Mouse (Mus musculus) gastrocnemius, adult 2 months (tissue): ENCODE results near the gene Cfap97. TPM values are rescaled to one million over a fixed set of nuclear protein-coding genes. Genes with fewer than 3 reads are reported as not detected.

Experiments used
- DNase-seq: peaks from one replicate; pipeline ENCODE4 v3.0.0; 2022
- H3K27ac ChIP-seq: fragments of 200-600 bp; 2 replicates; pipeline ENCODE4 v1.8.1; 2022; ENCODE audit warnings: mild to moderate bottlenecking
- H3K4me3 ChIP-seq: fragments of 200-600 bp; 2 replicates; pipeline ENCODE4 v1.8.1; 2022; ENCODE audit warnings: mild to moderate bottlenecking, moderate library complexity
- CTCF ChIP-seq: fragments of 200-600 bp; IDR thresholded peaks from 2 replicates; pipeline ENCODE4 v1.8.1; 2022; ENCODE audit warnings: antibody characterized with exemption, mild to moderate bottlenecking, moderate library complexity
- intact Hi-C: fragments of 180-260 bp; cut with DNase I; formaldehyde crosslinking; loops from one replicate; pipeline ENCODE4 v1.15.1; 2025
- total RNA-seq, 2 experiments: library from RNA; stranded (reverse); gene quantifications; 2 replicates each; pipeline ENCODE4 v1.2.3; 2021

The Cfap97 gene
- total RNA-seq, 2 experiments from 2014 or later, result 12.4 to 13.0 TPM

GRCm38 (mm10) chr8:46140376-46141120 is 11.0 kb upstream of the Cfap97 start:
- intact Hi-C loops, result no loop called here
- no peak for DNase-seq
- Histone ChIP-seq H3K27ac (no peak overlapping the region), H3K4me3 (no peak overlapping the region)
- no peak for TF ChIP-seq CTCF

DNA sequence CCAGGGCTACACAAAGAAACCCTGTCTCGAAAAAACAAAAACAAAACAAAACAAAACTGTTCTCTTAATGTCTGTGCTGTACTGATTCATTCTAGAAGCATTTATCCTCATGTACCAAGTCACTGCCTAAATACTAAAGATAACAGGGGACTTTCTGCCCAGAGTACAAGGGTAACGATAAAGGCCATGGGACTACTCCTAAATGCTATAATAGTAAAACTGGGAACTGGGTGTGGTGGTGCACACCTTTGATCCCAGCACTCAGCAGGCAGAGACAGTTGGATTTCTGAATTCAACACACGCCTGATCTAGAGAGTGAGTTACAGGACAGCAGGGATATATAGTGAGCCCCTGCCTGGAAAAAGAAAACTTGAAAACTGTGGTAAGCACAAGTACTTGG is 9.9 kb upstream of the Cfap97 start:
- H3K4me3 ChIP-seq, result no peak overlapping the region
- DNase-seq, result no peak
- no peak overlapping the region for H3K27ac ChIP-seq
- no peak for TF ChIP-seq CTCF
- intact Hi-C loops, result no loop called here

GRCm38 (mm10) chr8:46142498-46143081 is 9.0 kb upstream of the Cfap97 start:
- DNase-seq, result no peak
- no peak for TF ChIP-seq CTCF
- no peak overlapping the region for H3K27ac ChIP-seq
- intact Hi-C loops, result no loop called here
- no peak overlapping the region for H3K4me3 ChIP-seq

GRCm38 (mm10) chr8:46143470-46143869 is 8.1 kb upstream of the Cfap97 start:
- H3K4me3 ChIP-seq, result no peak overlapping the region
- intact Hi-C loops, result no loop called here
- TF ChIP-seq CTCF, result no peak
- DNase-seq, result no peak
- H3K27ac ChIP-seq, result no peak overlapping the region

- intact Hi-C loops, result no loop called here
- TF ChIP-seq CTCF, result no peak
- Histone ChIP-seq H3K27ac (no peak overlapping the region), H3K4me3 (no peak overlapping the region)
- no peak for DNase-seq
Measured at GRCm38 (mm10) chr8:46143924-46144323, 7.6 kb upstream of the Cfap97 start.

DNA sequence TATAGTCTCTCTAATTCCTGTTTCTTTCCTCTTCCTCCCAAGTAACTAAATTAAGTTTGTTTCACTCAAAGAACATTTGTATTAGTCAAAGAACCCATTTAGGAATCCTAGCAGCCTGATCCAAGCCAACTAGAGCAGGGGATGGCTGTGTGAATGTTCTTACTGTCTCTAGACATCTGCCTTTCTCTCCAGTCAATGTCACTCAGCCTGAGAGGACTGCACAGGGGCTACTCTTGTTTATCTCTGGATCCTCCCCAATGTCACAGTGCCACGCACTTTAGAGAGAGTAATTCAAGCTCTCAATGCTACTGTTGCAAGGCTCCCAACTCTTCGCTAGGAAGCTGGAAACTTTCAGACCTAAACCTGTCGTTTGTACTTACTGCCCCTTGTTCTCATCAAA is 5.4 kb upstream of the Cfap97 start:
- peak overlapping the region; percentile 38; the same call in 1 of the 2 replicates for H3K27ac ChIP-seq
- TF ChIP-seq CTCF, result no peak
- peak overlapping the region; percentile 35 for H3K4me3 ChIP-seq
- DNase-seq, result no peak
- intact Hi-C loops, result no loop called here

DNA sequence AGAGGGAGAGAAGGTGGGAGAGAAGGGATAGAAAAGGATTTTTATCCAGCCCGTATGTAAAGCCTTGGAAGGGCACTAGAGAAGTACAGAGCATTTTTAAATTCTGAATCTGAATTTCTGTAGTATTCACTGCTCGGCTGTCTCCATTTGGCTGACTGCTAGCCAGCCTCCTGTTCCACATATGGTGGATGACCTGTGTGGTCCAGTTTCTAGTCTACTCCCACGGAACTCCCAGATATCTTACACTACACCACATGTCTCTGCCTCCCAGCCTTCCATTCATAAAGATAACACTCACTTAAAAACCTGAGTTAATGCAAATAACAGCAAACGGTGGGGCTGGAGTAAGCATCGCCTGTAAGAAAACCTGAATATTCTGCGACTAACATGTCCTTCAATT is 2.3 kb upstream of the Cfap97 start:
- no peak for TF ChIP-seq CTCF
- no peak overlapping the region for H3K27ac ChIP-seq
- no peak overlapping the region for H3K4me3 ChIP-seq
- intact Hi-C loops, result no loop called here
- DNase-seq, result no peak

GRCm38 (mm10) chr8:46149782-46150181 is 1.8 kb upstream of the Cfap97 start:
- DNase-seq, result no peak
- H3K27ac ChIP-seq, result no peak overlapping the region
- peak; percentile 8; the same call in 1 of the 2 replicates for TF ChIP-seq CTCF
- no peak overlapping the region for H3K4me3 ChIP-seq
- intact Hi-C loops, result loop anchor here (5.0 kb wide), 1 partner anchor 152 kb away; the partner anchor contains the start of gene Lrp2bp

GRCm38 (mm10) chr8:46152064-46153031 is 777 bp downstream of the Cfap97 start, which contains the start of gene Snx25:
Gene Snx25 (minus strand): TSS chr8:46152159.
- Histone ChIP-seq H3K27ac (peak within 1 kb of the TSS; percentile 83), H3K4me3 (peak within 1 kb of the TSS; percentile 93)
- intact Hi-C loops, result loop anchor here (5.0 kb wide), 1 partner anchor 155 kb away; the partner anchor contains the start of gene Lrp2bp
- DNase-seq, result peak; percentile 93
- no peak for TF ChIP-seq CTCF

- H3K27ac ChIP-seq, result peak overlapping the region; percentile 83
- TF ChIP-seq CTCF, result no peak
- intact Hi-C loops, result loop anchor here (5.0 kb wide), 1 partner anchor 156 kb away; the partner anchor contains the start of gene Lrp2bp
- H3K4me3 ChIP-seq, result peak overlapping the region; percentile 93
- no peak for DNase-seq
Measured at GRCm38 (mm10) chr8:46153042-46153441, 1.5 kb downstream of the Cfap97 start.

DNA sequence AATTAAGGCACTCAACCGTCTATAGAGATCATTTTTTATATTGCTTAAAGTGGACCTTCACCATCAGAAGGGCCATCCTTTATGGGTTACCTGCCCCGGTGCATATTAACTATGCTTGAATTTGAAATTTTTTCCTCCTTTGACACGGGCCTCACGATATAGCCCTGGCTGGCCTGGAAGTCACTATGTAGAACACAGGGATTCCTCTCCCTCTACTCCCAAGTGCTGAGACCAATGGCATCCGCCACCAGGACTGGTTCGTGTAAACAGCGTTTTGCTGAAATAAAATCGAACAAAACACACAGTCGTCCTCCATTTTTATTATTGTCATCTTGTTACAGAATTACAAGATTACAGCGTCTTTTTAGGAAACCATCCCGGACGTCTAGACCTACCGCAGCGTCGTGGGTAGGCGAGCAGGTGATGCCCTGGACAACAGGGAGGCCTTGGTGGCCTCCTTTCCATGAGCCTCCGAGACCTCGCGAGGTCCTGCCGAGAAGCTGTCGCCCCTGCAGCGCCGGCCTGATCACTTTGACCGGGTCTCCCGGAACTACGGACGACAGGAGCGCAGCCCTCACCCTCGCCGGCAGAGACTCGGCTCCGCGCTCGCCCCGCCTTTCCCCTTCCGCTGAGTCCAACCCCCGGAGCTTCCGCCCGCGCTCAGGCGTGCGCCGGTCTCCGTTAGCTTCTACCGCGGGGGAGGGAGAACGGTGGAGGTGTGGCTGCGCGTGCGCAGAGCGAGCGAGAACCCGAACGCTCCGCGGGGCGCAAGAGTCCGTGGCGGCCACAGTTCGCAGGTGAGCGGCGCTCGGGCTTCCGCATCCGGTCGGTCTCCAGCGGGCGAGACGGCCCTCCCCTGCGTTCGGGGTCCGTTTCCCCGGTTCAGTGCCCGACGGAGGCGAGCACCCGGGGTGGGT is 11.6 kb downstream of the Cfap97 start:
- peak; percentile 98 for DNase-seq
- TF ChIP-seq CTCF, result no peak
- Histone ChIP-seq H3K27ac (peak overlapping the region; percentile 95), H3K4me3 (peak overlapping the region; percentile 90)
- intact Hi-C loops, result no loop called here

GRCm38 (mm10) chr8:46163870-46164190 is 12.3 kb downstream of the Cfap97 start:
- peak overlapping the region; percentile 95 for H3K27ac ChIP-seq
- intact Hi-C loops, result no loop called here
- no peak for DNase-seq
- no peak for TF ChIP-seq CTCF
- H3K4me3 ChIP-seq, result peak overlapping the region; percentile 90
